ENCODE assay signal across 8 mouse cellular contexts in genomic region chr7:25377100-25377700, GRCm38 (mm10). TPM values are rescaled to one million over a fixed set of nuclear protein-coding genes. Genes with fewer than 3 reads are reported as not detected.
DNase-seq lines count a peak whose midpoint lies in the region; ATAC-seq lines count a peak whose summit lies in the region.

No protein-coding gene starts in this region.

- H3K4me3 ChIP-seq in kidney, embryonic 15.5 days (replicated peaks): peak overlapping the region; percentile 38
- H3K4me3 ChIP-seq in hindbrain, embryonic 15.5 days: peak overlapping the region; percentile 39
- 0 out of 2 replicates have a peak overlapping the region, but pooled peaks have one; percentile 26 for H3K4me3 ChIP-seq in neural tube, embryonic 12.5 days

- peaks cover 13% of the 10 kb centered on the region for H3K36me3 ChIP-seq in kidney, embryonic 15.5 days
- H3K36me3 ChIP-seq in hindbrain, embryonic 15.5 days: peaks cover 6% of the 10 kb centered on the region
- H3K36me3 ChIP-seq in neural tube, embryonic 12.5 days: peaks cover 18% of the 10 kb centered on the region

- H3K4me2 ChIP-seq in kidney, embryonic 15.5 days: peak overlapping the region; percentile 58
- H3K4me2 ChIP-seq in hindbrain, embryonic 15.5 days: peak overlapping the region; percentile 54
- peak overlapping the region; percentile 50 for H3K4me2 ChIP-seq in neural tube, embryonic 12.5 days (replicated peaks)

- no peaks in the 10 kb centered on the region for H3K9me3 ChIP-seq in kidney, embryonic 15.5 days (replicated peaks)
- no peaks in the 10 kb centered on the region for H3K9me3 ChIP-seq in hindbrain, embryonic 15.5 days
- H3K9me3 ChIP-seq in neural tube, embryonic 12.5 days: no peaks in the 10 kb centered on the region

- H3K4me1 ChIP-seq in kidney, embryonic 15.5 days: peaks cover 31% of the 10 kb centered on the region
- H3K4me1 ChIP-seq in hindbrain, embryonic 15.5 days (replicated peaks): peaks cover 26% of the 10 kb centered on the region
- H3K4me1 ChIP-seq in neural tube, embryonic 12.5 days: peaks cover 9% of the 10 kb centered on the region

- ATAC-seq in kidney, embryonic 15.5 days (replicated peaks; ENCODE audit: low FRiP score): no peak
- no peak; the same call in 1 of the 2 replicates for ATAC-seq in hindbrain, embryonic 15.5 days (ENCODE audit: low FRiP score, low read depth)
- ATAC-seq in neural tube, embryonic 12.5 days (ENCODE audit: low FRiP score, low read depth): no peak

- H3K9ac ChIP-seq in kidney, embryonic 15.5 days: peak overlapping the region; percentile 1; the same call in 1 of the 2 replicates
- peak overlapping the region; percentile 32; the same call in 1 of the 2 replicates for H3K9ac ChIP-seq in hindbrain, embryonic 15.5 days
- 0 out of 2 replicates have a peak overlapping the region, but pooled peaks have one; percentile 14 for H3K9ac ChIP-seq in neural tube, embryonic 12.5 days

- DNase-seq in kidney, adult 8-10 months: no peak
- peak; percentile 65 for DNase-seq in adrenal gland, postnatal 10 days
- DNase-seq in natural killer cell, adult 2 months (ENCODE audit: low spot score in 2 of 2): no peak
- DNase-seq in spleen, postnatal 10 days (ENCODE audit: low spot score in 2 of 2): no peak
- DNase-seq in urinary bladder, postnatal 10 days (ENCODE audit: low spot score): no peak

- no peaks in the 10 kb centered on the region for H3K27me3 ChIP-seq in kidney, embryonic 15.5 days
- H3K27me3 ChIP-seq in hindbrain, embryonic 15.5 days: 0 out of 2 replicates have a peak, but pooled peaks cover 4% of the 10 kb centered on the region
- no peaks in the 10 kb centered on the region for H3K27me3 ChIP-seq in neural tube, embryonic 12.5 days (replicated peaks)

- no peak overlapping the region for H3K27ac ChIP-seq in kidney, embryonic 15.5 days
- H3K27ac ChIP-seq in hindbrain, embryonic 15.5 days (replicated peaks): no peak overlapping the region
- H3K27ac ChIP-seq in neural tube, embryonic 12.5 days: no peak overlapping the region

- 44% methylated on average over 8 of the region's 8 CpGs for WGBS in kidney, embryonic 15.5 days
- 45% methylated on average over 8 of the region's 8 CpGs for WGBS in hindbrain, embryonic 15.5 days
- 48% methylated on average over 8 of the region's 8 CpGs for WGBS in neural tube, embryonic 12.5 days

RNA-seq across cellular contexts. Expression of gene Cnfn, which starts 7.7 kb away (rescaled TPM):
- 2.7 and 4.8 TPM in 2 replicates for polyA plus RNA-seq in kidney, embryonic 15.5 days (2015; fragmentation: Nextera tagmentation; extraction: Ambion mirVana)
- total RNA-seq in adrenal gland, postnatal 10 days (2021): not detected
- not detected in 2 replicates for polyA plus RNA-seq in hindbrain, embryonic 15.5 days (2015; fragmentation: Nextera tagmentation; extraction: Ambion mirVana)
- not detected in 2 replicates for polyA plus RNA-seq in neural tube, embryonic 12.5 days (2016; fragmentation: Nextera tagmentation; extraction: Ambion mirVana)

RNA-seq across cellular contexts. Expression of gene Lipe, which starts 21.3 kb away (rescaled TPM):
- polyA plus RNA-seq in kidney, embryonic 15.5 days (2015; fragmentation: Nextera tagmentation; extraction: Ambion mirVana): 9.6 and 12.2 TPM in 2 replicates
- total RNA-seq in adrenal gland, postnatal 10 days (2021): 100 to 1,000 TPM; 391 to 441 TPM
- polyA plus RNA-seq in hindbrain, embryonic 15.5 days (2015; fragmentation: Nextera tagmentation; extraction: Ambion mirVana): 9.9 and 11.0 TPM in 2 replicates
- polyA plus RNA-seq in neural tube, embryonic 12.5 days (2016; fragmentation: Nextera tagmentation; extraction: Ambion mirVana): 10.7 and 11.6 TPM in 2 replicates

RNA-seq across cellular contexts. Expression of gene Cxcl17, which starts 35.5 kb away (rescaled TPM):
- polyA plus RNA-seq in kidney, embryonic 15.5 days (2015; fragmentation: Nextera tagmentation; extraction: Ambion mirVana): 0.45 and 0.84 TPM in 2 replicates
- total RNA-seq in adrenal gland, postnatal 10 days (2021): not detected
- polyA plus RNA-seq in hindbrain, embryonic 15.5 days (2015; fragmentation: Nextera tagmentation; extraction: Ambion mirVana): 1.2 and 1.3 TPM in 2 replicates
- polyA plus RNA-seq in neural tube, embryonic 12.5 days (2016; fragmentation: Nextera tagmentation; extraction: Ambion mirVana): 0.37 and 0.53 TPM in 2 replicates
